Mouse (Mus musculus): ENCODE results near the gene Scnn1a.
"Not testable (repeated sequence)": the region's sequence is repeated elsewhere in the genome, so short reads cannot be mapped to it uniquely, and the experiment has no call there.

Scnn1a gene

GRCm38 (mm10) chr6:125320323-125320722 is at the start of gene Scnn1a:
Scnn1a (plus strand) TSS chr6:125320659.
- no peak for DNase-seq (ENCODE audit: low read depth)

DNA sequence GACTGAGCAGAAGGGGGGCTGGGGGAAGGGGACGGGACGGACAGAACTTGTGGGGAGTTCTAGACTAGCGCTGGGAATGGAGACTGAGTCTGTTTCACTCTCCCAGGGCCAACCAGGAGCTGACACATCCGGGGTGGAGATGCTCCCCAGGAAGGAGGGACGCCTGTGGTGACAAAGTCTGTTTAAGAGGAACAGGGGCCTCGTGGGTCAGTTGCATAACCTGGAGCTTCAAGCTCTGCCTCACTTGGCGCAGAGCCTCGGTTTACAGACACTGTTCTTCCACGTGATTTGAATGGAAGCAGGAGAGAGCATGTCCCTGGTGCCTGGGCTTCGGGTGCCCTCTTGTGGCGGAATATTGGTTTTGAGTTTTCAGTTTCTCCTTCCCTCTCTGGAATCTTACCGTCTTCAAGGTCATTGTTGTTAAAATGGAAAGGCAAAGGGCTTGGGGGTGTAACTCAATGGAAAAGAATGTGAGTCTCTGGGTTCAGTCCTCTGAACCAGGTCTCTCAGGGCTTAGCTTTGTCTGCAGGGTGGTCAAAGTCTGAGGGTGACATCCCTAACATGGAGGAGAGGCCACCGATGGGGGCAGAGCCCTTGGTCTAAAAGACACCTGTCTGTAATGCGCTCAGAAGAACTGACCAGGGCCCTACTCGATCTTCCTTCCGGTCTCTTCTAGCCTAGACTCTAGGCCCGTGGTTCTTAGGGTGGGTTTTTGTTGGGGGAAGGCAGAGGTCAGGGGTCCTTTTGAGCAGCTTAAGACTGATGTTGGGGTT is 48.8 kb upstream of the Scnn1a start:
- peak; percentile 98 for DNase-seq (ENCODE audit: low read depth)

GRCm38 (mm10) chr6:125272228-125272785 is 48.2 kb upstream of the Scnn1a start:
- DNase-seq (ENCODE audit: low read depth), result no peak

GRCm38 (mm10) chr6:125274841-125275563 is 45.5 kb upstream of the Scnn1a start:
- peak; percentile 87 for DNase-seq (ENCODE audit: low read depth)

DNA sequence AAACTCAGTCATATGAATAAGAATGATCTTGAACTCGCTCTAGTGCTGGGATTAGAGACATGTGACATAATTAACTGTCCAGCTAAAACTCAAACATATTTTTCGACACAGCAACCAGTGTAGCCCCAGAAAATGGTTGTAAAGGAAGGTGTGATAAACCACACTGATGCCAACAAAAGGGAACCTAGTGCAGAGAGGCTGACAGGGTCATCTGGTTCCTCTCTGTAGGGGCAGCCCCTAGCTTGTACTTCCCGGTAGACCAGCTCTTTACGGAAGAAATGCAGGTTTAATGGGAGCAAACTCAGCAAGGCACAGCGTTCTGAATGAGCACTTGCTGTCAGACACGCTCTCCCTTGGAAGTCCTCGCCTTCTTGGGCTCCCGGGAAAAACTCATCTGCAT is 40.7 kb upstream of the Scnn1a start:
- DNase-seq (ENCODE audit: low read depth), result no peak

DNA sequence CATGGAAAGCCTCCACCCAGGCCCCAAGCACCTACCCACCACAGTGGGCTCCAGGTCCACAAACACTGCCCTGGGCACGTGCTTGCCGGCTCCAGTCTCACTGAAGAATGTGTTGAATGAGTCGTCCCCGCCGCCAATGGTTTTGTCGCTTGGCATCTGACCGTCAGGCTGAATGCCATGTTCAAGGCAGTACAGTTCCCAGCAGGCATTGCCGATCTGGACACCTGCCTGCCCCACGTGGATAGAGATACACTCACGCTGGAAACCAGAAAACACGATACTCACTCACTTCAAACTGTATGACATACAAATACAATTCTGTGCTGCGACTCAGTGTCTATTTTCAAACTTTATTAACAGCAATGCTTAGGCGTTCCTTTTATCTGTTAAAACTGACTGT is 37.7 kb upstream of the Scnn1a start:
- DNase-seq (ENCODE audit: low read depth), result not testable (repeated sequence)

- DNase-seq (ENCODE audit: low read depth), result no peak
These were observed 36.2 kb upstream of the Scnn1a start for GRCm38 (mm10) chr6:125284250-125284649.

DNA sequence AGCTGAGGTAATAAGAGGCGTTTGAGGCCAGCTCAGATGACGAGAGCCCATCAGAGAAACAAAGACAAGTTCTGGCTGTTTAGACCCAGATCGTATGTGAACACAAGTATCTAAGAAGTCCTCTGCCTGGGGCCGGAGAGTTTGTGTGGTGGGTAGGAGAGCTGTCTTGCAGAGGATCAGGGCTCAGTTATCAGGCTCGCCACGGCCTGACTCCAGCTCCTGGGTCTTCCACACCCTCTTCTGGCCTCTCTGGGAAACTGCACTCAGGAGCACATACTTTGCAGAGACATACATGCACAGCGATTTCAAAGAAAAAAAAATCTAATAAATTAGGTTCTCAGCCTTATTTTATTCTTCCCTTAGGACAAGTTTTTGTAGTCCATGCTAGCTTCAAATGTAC is 35.7 kb upstream of the Scnn1a start:
- DNase-seq (ENCODE audit: low read depth), result no peak

- DNase-seq (ENCODE audit: low read depth), result no peak
These were observed 34.6 kb upstream of the Scnn1a start, which contains the start of gene Tuba3a for GRCm38 (mm10) chr6:125285890-125286289. Tuba3a (minus strand) TSS chr6:125286042.

DNA sequence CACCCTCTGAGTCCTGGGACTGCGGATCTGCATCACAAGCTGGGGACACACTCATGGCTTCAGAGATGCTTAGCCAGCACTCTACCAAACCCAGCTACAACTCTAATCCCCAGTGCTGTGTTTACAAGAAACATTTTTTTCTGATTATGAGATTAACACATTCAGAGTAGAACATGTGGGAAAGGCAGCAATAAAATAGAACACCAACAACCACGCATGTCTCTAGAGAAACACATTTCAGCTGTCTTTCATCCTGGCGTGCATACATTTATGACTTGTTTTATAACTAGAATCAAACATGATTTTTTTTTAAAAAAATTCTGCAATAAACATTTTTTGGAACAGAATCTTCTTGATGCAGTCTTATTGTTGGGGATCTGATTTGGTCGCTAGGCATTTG is 33.5 kb upstream of the Scnn1a start:
- DNase-seq (ENCODE audit: low read depth), result no peak

GRCm38 (mm10) chr6:125288730-125289129 is 31.7 kb upstream of the Scnn1a start:
- DNase-seq (ENCODE audit: low read depth), result no peak

DNA sequence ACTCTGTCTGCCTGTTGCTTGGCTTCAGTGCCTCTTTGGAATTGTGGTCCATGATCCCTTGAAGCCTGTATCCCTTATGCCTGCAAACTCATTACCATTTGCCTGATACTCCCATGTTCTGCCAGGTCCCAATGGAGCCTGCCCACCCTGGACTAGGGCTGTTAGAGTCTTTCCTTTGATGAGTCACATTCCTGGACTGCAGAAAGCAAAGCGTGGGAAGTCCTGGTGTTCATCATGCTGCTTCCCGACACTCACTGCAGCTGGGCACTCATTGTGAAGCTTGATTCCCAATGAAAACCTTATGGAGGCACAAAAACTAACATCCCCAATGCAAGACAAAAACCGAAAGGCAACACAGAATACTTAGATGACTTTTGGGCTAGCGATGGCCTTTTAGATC is 29.1 kb upstream of the Scnn1a start:
- DNase-seq (ENCODE audit: low read depth), result peak; percentile 82

- DNase-seq (ENCODE audit: low read depth), result no peak
These were observed 28.2 kb upstream of the Scnn1a start for GRCm38 (mm10) chr6:125292256-125292655.

GRCm38 (mm10) chr6:125294049-125294448 is 26.4 kb upstream of the Scnn1a start:
- no peak for DNase-seq (ENCODE audit: low read depth)

DNA sequence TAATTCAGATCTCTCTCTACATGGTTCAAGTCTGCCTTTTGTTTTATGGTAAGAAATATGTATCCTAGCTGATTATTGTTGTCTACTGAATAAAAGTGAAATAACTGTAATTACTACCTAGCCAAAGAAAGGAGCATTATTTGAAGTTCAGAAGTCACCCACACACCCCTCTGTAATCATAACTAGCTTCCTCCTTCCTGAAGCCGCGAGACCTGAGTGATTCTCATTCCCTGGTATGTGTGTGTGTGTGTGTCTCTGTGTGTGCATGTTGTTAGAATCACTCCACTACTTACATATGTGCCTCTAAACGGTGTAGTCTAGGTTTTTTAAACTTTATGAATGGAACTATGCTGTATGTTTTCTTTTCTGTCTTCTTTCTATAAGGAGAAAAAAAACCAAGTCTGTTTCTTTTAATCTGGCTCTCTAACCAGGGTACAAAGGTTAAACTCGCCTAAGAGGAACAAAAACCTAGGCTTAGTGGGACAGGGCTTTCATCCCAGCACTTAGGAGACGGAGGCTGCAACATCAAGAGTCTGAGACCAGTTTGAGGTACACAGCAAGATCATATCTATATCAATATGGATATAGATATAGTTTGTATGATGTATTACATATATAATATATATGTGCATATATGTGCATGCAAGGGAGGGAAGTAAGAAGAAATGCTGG is 23.2 kb upstream of the Scnn1a start:
- DNase-seq (ENCODE audit: low read depth), result no peak

- no peak for DNase-seq (ENCODE audit: low read depth)
These were observed 19.5 kb upstream of the Scnn1a start for GRCm38 (mm10) chr6:125300982-125301381.

DNA sequence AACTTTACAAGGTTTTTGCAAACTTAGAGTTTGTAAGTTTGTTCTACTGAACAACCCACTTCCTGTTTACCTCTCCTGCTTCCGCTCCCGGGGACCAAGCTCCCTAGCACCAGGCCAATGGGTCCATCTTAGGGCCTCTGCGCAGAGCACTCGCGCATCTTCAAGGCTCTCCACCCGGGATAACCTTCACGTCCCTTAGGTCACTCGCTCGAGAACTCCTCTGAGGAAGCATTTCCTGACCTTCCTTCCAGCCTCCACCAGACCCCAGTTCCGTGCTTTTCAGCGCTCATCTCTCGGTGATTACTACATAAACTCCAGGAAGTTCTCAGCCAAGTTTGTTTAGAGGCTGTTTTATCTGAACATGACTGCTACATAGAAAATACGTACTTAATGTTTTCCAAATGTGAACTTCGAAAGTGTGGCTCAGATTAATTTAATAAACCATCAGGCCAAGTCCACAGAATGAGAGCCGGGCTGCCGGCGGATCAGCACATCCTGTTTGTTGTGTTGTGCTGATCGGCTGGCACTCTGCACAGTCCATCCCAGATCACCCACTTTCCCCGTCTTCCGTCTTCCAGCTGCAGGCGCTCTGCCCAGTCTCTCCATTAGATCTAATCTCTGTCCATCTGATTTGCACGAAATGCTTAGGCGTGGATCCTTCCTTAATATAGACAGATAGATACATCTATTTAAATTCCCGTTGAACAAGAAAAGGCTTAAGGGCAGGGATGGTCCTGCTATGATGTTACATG is 18.1 kb upstream of the Scnn1a start:
- DNase-seq (ENCODE audit: low read depth), result no peak

- DNase-seq (ENCODE audit: low read depth), result no peak
These were observed 17.2 kb upstream of the Scnn1a start for GRCm38 (mm10) chr6:125303242-125303641.

GRCm38 (mm10) chr6:125304408-125304807 is 16.1 kb upstream of the Scnn1a start:
- not testable (repeated sequence) for DNase-seq (ENCODE audit: low read depth)

- no peak for DNase-seq (ENCODE audit: low read depth)
These were observed 15.0 kb upstream of the Scnn1a start for GRCm38 (mm10) chr6:125305465-125305864.

- DNase-seq (ENCODE audit: low read depth), result no peak
These were observed 13.4 kb upstream of the Scnn1a start for GRCm38 (mm10) chr6:125307091-125307490.

DNA sequence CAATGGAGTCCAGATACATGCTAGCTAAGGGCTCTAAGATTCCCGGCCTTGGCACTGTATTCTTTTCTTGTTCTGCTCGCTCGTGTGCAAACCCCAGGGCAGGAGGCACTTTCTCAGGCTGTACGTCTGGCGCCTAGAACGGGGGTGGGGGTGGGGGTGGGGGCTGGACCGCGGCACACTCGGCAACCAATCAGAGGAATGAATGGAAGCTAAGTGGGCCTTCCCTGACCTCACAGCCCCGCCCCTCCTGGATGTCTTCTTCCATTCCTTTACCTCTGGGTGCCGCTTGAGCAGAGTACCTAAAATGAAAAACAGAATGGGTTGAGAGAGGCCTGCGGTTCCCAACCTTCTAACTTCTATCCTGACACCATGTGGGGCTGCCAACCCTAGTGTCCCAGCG is 11.5 kb upstream of the Scnn1a start:
- no peak for DNase-seq (ENCODE audit: low read depth)

Data from NIH3T3 (cell line).